Mouse (Mus musculus) limb, embryonic 10.5 days (tissue): ENCODE results near the gene Tmem175. TPM values are rescaled to one million over a fixed set of nuclear protein-coding genes. Genes with fewer than 3 reads are reported as not detected.

ENCODE experiments used
- DNase-seq: peaks from one replicate; pipeline ENCODE4 v3.0.0-alpha.2; 2017; ENCODE audit warnings: low spot score
- H3K27ac ChIP-seq: fragments of 300-500 bp; sonication (generic); 2 replicates; pipeline ENCODE4 v1.5.1; 2016; ENCODE audit warnings: mild to moderate bottlenecking
- H3K27me3 ChIP-seq: fragments of 300-500 bp; sonication (generic); 2 replicates; pipeline ENCODE4 v1.6.1; 2016; ENCODE audit warnings: low read depth, mild to moderate bottlenecking; ENCODE audit not compliant: poor library complexity, severe bottlenecking
- H3K36me3 ChIP-seq: fragments of 300-500 bp; sonication (generic); 2 replicates; pipeline ENCODE4 v1.6.1; 2016; ENCODE audit warnings: mild to moderate bottlenecking, moderate library complexity
- H3K4me1 ChIP-seq: fragments of 300-500 bp; sonication (generic); 2 replicates; pipeline ENCODE4 v1.6.1; 2016
- H3K4me3 ChIP-seq: fragments of 300-500 bp; sonication (generic); 2 replicates; pipeline ENCODE4 v1.5.1; 2016; ENCODE audit warnings: mild to moderate bottlenecking, moderate library complexity
- H3K9me3 ChIP-seq: fragments of 300-500 bp; sonication (generic); replicated peaks from 2 replicates; pipeline ENCODE4 v1.6.1; 2016; ENCODE audit warnings: mild to moderate bottlenecking
- WGBS: fragments of 180-500 bp; shearing (Covaris S2); methylation state at CpG from one replicate; pipeline ENCODE4 v1.1.7; 2016; 5-methylcytosine and 5-hydroxymethylcytosine counted together
- polyA plus RNA-seq: library from polyadenylated mRNA; unstranded; fragments of >200 nt; fragmentation: Nextera tagmentation; extraction: Ambion mirVana; gene quantifications from 2 replicates; pipeline ENCODE4 v1.2.1, GENCODE M21; 2016

Gene Tmem175
- polyA plus RNA-seq, 1 experiment from 2014 or later, result 15.7 TPM

DNA sequence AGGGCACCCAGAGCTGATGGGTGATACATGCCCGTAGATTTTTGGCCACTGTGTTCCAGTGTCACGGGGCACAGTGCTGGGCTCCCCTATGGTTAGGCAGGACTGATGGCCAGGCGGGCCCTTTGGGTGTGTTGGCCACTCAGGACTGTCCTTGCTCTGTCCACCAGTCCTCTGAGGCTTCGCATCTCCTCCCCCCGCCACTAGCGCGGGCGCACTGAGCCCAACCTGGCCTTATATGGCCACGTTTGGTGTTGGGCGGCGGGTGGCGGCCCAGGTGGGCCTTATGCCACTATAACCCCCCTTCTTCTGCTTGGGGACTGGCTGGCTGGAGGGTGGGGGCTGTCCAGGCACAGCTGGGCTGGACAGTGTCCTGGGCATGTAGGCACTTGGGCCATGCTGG lies 66.3 kb downstream of the Tmem175 start:
- Histone ChIP-seq H3K27me3 (peaks cover 18% of the 10 kb centered on the region), H3K9me3 (no peaks in the 10 kb centered on the region), H3K36me3 (peaks cover 38% of the 10 kb centered on the region), H3K4me1 (peaks cover 83% of the 10 kb centered on the region), H3K27ac (peak overlapping the region; percentile 94; the same call in 1 of the 2 replicates), H3K4me3 (peak overlapping the region; percentile 88)
- WGBS, result 95% methylated on average over 12 of the region's 12 CpGs
- DNase-seq, result no peak

DNA sequence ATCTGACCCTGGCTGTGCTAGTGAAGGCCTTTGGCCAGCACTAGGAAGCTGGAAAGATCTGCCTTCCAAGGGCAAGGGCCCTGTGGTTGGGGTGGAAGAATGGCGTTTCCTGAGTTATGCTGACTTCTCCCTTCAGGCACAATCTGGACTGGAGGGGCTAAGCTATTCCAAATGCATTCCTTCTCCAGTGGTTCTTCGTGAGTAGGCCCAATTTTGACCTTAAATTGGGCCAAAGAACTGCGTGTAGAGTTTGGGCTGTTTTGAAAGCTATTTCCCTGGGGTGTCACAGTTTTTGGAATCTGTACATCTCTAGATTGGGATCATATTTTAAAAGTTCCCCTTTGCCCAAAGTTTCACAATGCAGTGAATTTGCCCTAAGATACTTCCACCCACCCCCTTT lies 67.0 kb downstream of the Tmem175 start:
- WGBS, result 90% methylated on average over 3 of the region's 3 CpGs
- H3K36me3 ChIP-seq, result peaks cover 44% of the 10 kb centered on the region
- peaks cover 90% of the 10 kb centered on the region for H3K4me1 ChIP-seq
- H3K4me3 ChIP-seq, result peak overlapping the region; percentile 17; the same call in 1 of the 2 replicates
- H3K27ac ChIP-seq, result peak overlapping the region; percentile 94
- no peaks in the 10 kb centered on the region for H3K9me3 ChIP-seq
- peaks cover 15% of the 10 kb centered on the region for H3K27me3 ChIP-seq
- DNase-seq, result no peak

DNA sequence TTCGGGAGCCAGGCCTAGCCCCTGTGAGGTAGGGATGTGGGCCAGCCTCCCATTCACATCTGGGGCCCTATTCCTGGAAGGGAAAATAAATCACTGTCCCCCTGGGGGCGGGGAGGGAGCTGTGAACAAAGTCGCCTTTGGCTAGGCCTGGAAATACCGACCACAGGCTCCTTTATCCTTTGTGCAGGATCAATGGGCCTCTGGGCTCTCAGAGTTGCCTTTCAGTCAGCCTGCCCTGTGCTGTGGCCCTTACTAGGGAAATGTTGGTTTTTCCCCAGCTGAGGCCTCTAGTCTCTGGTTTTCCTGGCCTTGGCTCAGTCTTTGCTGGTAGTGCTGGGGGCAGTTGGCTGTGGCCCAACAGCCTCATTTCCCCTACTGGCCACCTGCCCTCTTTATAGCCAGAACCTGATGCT lies 67.8 kb downstream of the Tmem175 start:
- Histone ChIP-seq H3K36me3 (peaks cover 52% of the 10 kb centered on the region), H3K27ac (peak overlapping the region; percentile 75), H3K27me3 (peaks cover 8% of the 10 kb centered on the region), H3K9me3 (no peaks in the 10 kb centered on the region), H3K4me1 (peaks cover 88% of the 10 kb centered on the region), H3K4me3 (peak overlapping the region; percentile 14; the same call in 1 of the 2 replicates)
- DNase-seq, result peak; percentile 52
- 23% methylated on average over 4 of the region's 4 CpGs for WGBS

Other genes starting within 250 kb of the Tmem175 start
- gene Pde6b, start 241.4 kb upstream of the Tmem175 start, polyA plus RNA-seq, result 0.11 and 0.34 TPM in 2 replicates
- 385 and 399 TPM in 2 replicates for gene Atp5k, start 195.3 kb upstream of the Tmem175 start, polyA plus RNA-seq
- 0.09 and 0.20 TPM in 2 replicates for gene Mfsd7a, start 180.9 kb upstream of the Tmem175 start, polyA plus RNA-seq
- 24.1 and 27.1 TPM in 2 replicates for gene Pcgf3, start 168.5 kb upstream of the Tmem175 start, polyA plus RNA-seq
- gene Cplx1, start 79.7 kb upstream of the Tmem175 start, polyA plus RNA-seq, result 0.14 and 0.30 TPM in 2 replicates
- 56.1 and 62.0 TPM in 2 replicates for gene Gak, start within 50 bp of the Tmem175 start, polyA plus RNA-seq
- gene Idua, start 30.6 kb downstream of the Tmem175 start, polyA plus RNA-seq, result 9.6 and 11.8 TPM in 2 replicates
- gene Dgkq, start 39.9 kb downstream of the Tmem175 start, polyA plus RNA-seq, result 10.6 and 13.4 TPM in 2 replicates
- gene Slc26a1, start 45.8 kb downstream of the Tmem175 start, polyA plus RNA-seq, result 0.43 and 0.61 TPM in 2 replicates
- 35.9 and 43.1 TPM in 2 replicates for gene Fgfrl1, start 62.6 kb downstream of the Tmem175 start, polyA plus RNA-seq
- gene Rnf212, start 145.2 kb downstream of the Tmem175 start, polyA plus RNA-seq, result 0.40 and 0.44 TPM in 2 replicates
- not detected in 2 replicates for gene Tmed11, start 165.6 kb downstream of the Tmem175 start, polyA plus RNA-seq
- not detected in 2 replicates for gene Vmn2r8, start 179.1 kb downstream of the Tmem175 start, polyA plus RNA-seq
- not detected in 2 replicates for gene Vmn2r9, start 222.8 kb downstream of the Tmem175 start, polyA plus RNA-seq